Mouse (Mus musculus): ENCODE measurements around the gene Rnf169. TPM values are rescaled to one million over a fixed set of nuclear protein-coding genes. Genes with fewer than 3 reads are reported as not detected.

Gene Rnf169
- polyA plus RNA-seq, 1 experiment, result 8.7 TPM

- Histone ChIP-seq H3K4me3 (replicated peaks; ENCODE audit: insufficient read depth, low read depth, low read length) (peak overlapping the region; percentile 40), H3K4me1 (ENCODE audit: control insufficient read depth, insufficient read depth, low read length) (peaks cover 16% of the 10 kb centered on the region; the same call in 1 of the 2 replicates), H3K27ac (ENCODE audit: insufficient read depth, low read length) (no peak overlapping the region), H3K27me3 (ENCODE audit: control insufficient read depth, insufficient read depth, low read length) (no peaks in the 10 kb centered on the region)
- peak; percentile 34 to 54 for DNase-seq
- WGBS, result 2% methylated on average over 22 of the region's 22 CpGs
- TF ChIP-seq POLR2A (IDR thresholded peaks at IDR 0.05; ENCODE audit: borderline replicate concordance, insufficient read depth, low read length) (no peak), CTCF (IDR thresholded peaks at IDR 0.05; ENCODE audit: borderline replicate concordance, insufficient read depth, low read depth, low read length) (peak; percentile 64; the same call in 1 of the 2 replicates)
Measured at GRCm38 (mm10) chr7:99916741-99917319, 63.4 kb downstream of the Rnf169 start.

- WGBS, result 22% methylated on average over 2 of the region's 2 CpGs
Measured at GRCm38 (mm10) chr7:99915511-99915910, 64.7 kb downstream of the Rnf169 start.

GRCm38 (mm10) chr7:99914316-99914715, 65.9 kb downstream of the Rnf169 start:
- DNase-seq, result no peak
- TF ChIP-seq CTCF (IDR thresholded peaks at IDR 0.05; ENCODE audit: borderline replicate concordance, insufficient read depth, low read depth, low read length) (no peak), POLR2A (IDR thresholded peaks at IDR 0.05; ENCODE audit: borderline replicate concordance, insufficient read depth, low read length) (no peak)
- no peak overlapping the region for H3K27ac ChIP-seq (ENCODE audit: insufficient read depth, low read length)
- no peak overlapping the region for H3K4me3 ChIP-seq (replicated peaks; ENCODE audit: insufficient read depth, low read depth, low read length)
- 77% methylated on average over 10 of the region's 10 CpGs for WGBS
- H3K27me3 ChIP-seq (ENCODE audit: control insufficient read depth, insufficient read depth, low read length), result no peaks in the 10 kb centered on the region
- H3K4me1 ChIP-seq (ENCODE audit: control insufficient read depth, insufficient read depth, low read length), result peaks cover 14% of the 10 kb centered on the region; the same call in 1 of the 2 replicates

More at GRCm38 (mm10) chr7:99915511-99915910, 64.7 kb downstream of the Rnf169 start:
- H3K27me3 ChIP-seq (ENCODE audit: control insufficient read depth, insufficient read depth, low read length), result no peaks in the 10 kb centered on the region
- peaks cover 16% of the 10 kb centered on the region; the same call in 1 of the 2 replicates for H3K4me1 ChIP-seq (ENCODE audit: control insufficient read depth, insufficient read depth, low read length)
- no peak overlapping the region for H3K27ac ChIP-seq (ENCODE audit: insufficient read depth, low read length)
- DNase-seq, result peak in 1 of 2 experiments; percentile 32
- TF ChIP-seq CTCF (IDR thresholded peaks at IDR 0.05; ENCODE audit: borderline replicate concordance, insufficient read depth, low read depth, low read length) (no peak), POLR2A (IDR thresholded peaks at IDR 0.05; ENCODE audit: borderline replicate concordance, insufficient read depth, low read length) (no peak)
- H3K4me3 ChIP-seq (replicated peaks; ENCODE audit: insufficient read depth, low read depth, low read length), result no peak overlapping the region

GRCm38 (mm10) chr7:99911038-99911437, 69.2 kb downstream of the Rnf169 start:
- Histone ChIP-seq H3K27ac (ENCODE audit: insufficient read depth, low read length) (no peak overlapping the region), H3K4me3 (replicated peaks; ENCODE audit: insufficient read depth, low read depth, low read length) (no peak overlapping the region), H3K4me1 (ENCODE audit: control insufficient read depth, insufficient read depth, low read length) (no peaks in the 10 kb centered on the region), H3K27me3 (ENCODE audit: control insufficient read depth, insufficient read depth, low read length) (no peaks in the 10 kb centered on the region)
- 74% methylated on average over 5 of the region's 5 CpGs for WGBS
- DNase-seq, result no peak
- TF ChIP-seq CTCF (IDR thresholded peaks at IDR 0.05; ENCODE audit: borderline replicate concordance, insufficient read depth, low read depth, low read length), result no peak
- TF ChIP-seq POLR2A (IDR thresholded peaks at IDR 0.05; ENCODE audit: borderline replicate concordance, insufficient read depth, low read length), result no peak

GRCm38 (mm10) chr7:99907463-99907862, 72.8 kb downstream of the Rnf169 start:
- no peak for DNase-seq
- no peak overlapping the region for H3K4me3 ChIP-seq (replicated peaks; ENCODE audit: insufficient read depth, low read depth, low read length)
- 80% methylated on average over 3 of the region's 3 CpGs for WGBS

GRCm38 (mm10) chr7:99906346-99906745, 73.9 kb downstream of the Rnf169 start:
- TF ChIP-seq CTCF (IDR thresholded peaks at IDR 0.05; ENCODE audit: borderline replicate concordance, insufficient read depth, low read depth, low read length) (no peak), POLR2A (IDR thresholded peaks at IDR 0.05; ENCODE audit: borderline replicate concordance, insufficient read depth, low read length) (no peak)
- Histone ChIP-seq H3K27ac (ENCODE audit: insufficient read depth, low read length) (no peak overlapping the region), H3K4me1 (ENCODE audit: control insufficient read depth, insufficient read depth, low read length) (no peaks in the 10 kb centered on the region), H3K27me3 (ENCODE audit: control insufficient read depth, insufficient read depth, low read length) (no peaks in the 10 kb centered on the region), H3K4me3 (replicated peaks; ENCODE audit: insufficient read depth, low read depth, low read length) (no peak overlapping the region)
- no peak for DNase-seq
- WGBS, result 90% methylated on average over 3 of the region's 3 CpGs

More at GRCm38 (mm10) chr7:99907463-99907862, 72.8 kb downstream of the Rnf169 start:
- Histone ChIP-seq H3K27ac (ENCODE audit: insufficient read depth, low read length) (no peak overlapping the region), H3K27me3 (ENCODE audit: control insufficient read depth, insufficient read depth, low read length) (no peaks in the 10 kb centered on the region), H3K4me1 (ENCODE audit: control insufficient read depth, insufficient read depth, low read length) (no peaks in the 10 kb centered on the region)
- TF ChIP-seq POLR2A (IDR thresholded peaks at IDR 0.05; ENCODE audit: borderline replicate concordance, insufficient read depth, low read length) (no peak), CTCF (IDR thresholded peaks at IDR 0.05; ENCODE audit: borderline replicate concordance, insufficient read depth, low read depth, low read length) (no peak)

- Histone ChIP-seq H3K27me3 (ENCODE audit: control insufficient read depth, insufficient read depth, low read length) (no peaks in the 10 kb centered on the region), H3K27ac (ENCODE audit: insufficient read depth, low read length) (no peak overlapping the region), H3K4me1 (ENCODE audit: control insufficient read depth, insufficient read depth, low read length) (no peaks in the 10 kb centered on the region), H3K4me3 (replicated peaks; ENCODE audit: insufficient read depth, low read depth, low read length) (no peak overlapping the region)
- DNase-seq, result no peak
- WGBS, result 55% methylated on average over 3 of the region's 3 CpGs
- TF ChIP-seq POLR2A (IDR thresholded peaks at IDR 0.05; ENCODE audit: borderline replicate concordance, insufficient read depth, low read length) (no peak), CTCF (IDR thresholded peaks at IDR 0.05; ENCODE audit: borderline replicate concordance, insufficient read depth, low read depth, low read length) (no peak)
Measured at GRCm38 (mm10) chr7:99904421-99905005, 75.7 kb downstream of the Rnf169 start.
